In the genomic region with DNA sequence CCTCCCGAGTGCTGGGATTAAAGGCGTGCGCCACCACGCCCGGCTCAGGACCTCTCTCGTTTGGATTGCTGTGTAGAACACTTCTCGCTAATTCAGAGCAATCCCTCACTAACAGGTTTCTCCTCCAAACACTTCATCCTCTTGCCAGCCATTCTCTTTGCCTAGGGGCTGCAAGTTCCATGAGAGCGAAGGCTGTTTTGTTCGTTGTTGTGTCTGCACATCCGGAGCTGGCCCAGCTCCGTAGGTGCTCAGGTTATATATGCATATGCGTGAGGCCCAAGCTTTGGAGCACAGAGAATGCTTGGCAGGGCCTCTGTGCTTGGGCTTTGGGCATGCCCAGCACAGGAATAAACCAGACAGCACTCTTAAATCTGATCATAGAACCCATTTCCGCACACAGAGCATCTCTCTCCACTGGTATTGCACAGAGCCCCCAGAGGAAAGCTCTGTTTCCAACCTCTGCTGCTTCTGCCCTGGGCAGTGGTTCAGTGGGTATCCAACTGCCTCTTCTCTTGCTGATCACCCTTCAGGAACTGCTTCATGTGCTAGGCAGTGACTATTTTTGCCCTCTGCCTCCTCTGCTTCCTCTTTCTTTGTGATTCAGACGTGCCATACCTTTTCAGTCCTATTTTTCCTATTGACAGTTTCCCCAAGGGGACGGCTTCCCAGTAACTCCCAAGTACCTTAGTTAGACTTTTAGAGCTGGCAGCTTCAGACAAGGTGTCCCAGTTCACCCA, we compare ENCODE assay signal across 32 mouse cellular contexts. TPM values are rescaled to one million over a fixed set of nuclear protein-coding genes. Genes with fewer than 3 reads are reported as not detected.
A peak's percentile ranks its signal among the peaks of the same experiment; 100 is the strongest.
DNase-seq lines count a peak whose midpoint lies in the region; ATAC-seq and TF ChIP-seq lines count a peak whose summit lies in the region.
"Had no signal": no experiment of that assay in that cellular context is flagged by ENCODE, and none has a peak within 500 bp of the region (broad histone marks: within the 10 kb centered on the region; RNA-seq: fewer than 3 reads in every experiment).

No protein-coding gene starts in this region.

- in situ Hi-C loops in CH12.LX (cut with MboI; ENCODE audit: low pct_ligation_motif_present, low pct_unique_long_range_greater_than_20kb, low sequenced_read_pairs): no loop called here

- dilution Hi-C loops in CH12.LX (cut with MboI; ENCODE audit: extremely low pct_ligation_motif_present, extremely low pct_unique_long_range_greater_than_20kb, low sequenced_read_pairs): no loop called here

- ATAC-seq in megakaryocyte progenitor cell, adult 5-6 weeks (replicated peaks; ENCODE audit: poor library complexity): peak; percentile 50; the same call in 1 of the 2 replicates
- ATAC-seq in erythroblast, adult 5-6 weeks (replicated peaks; ENCODE audit: low FRiP score, poor library complexity, severe bottlenecking): no peak
- no peak for ATAC-seq in stomach, postnatal 0 days (ENCODE audit: low FRiP score, low TSS enrichment)
- ATAC-seq: forebrain, embryonic 15.5 days; hindbrain, postnatal 0 days; inflammation-experienced regulatory T-cells, adult 6 months; intestine, embryonic 16.5 days had no signal

- no peaks in the 10 kb centered on the region for H3K36me3 ChIP-seq in CH12.LX (replicated peaks in 1 of 2; ENCODE audit: control insufficient read depth in 1 of 2, insufficient read depth in 1 of 2, low read length in 1 of 2)
- H3K36me3 ChIP-seq in stomach, postnatal 0 days (ENCODE audit: control insufficient read depth, insufficient read depth, low read length): no peaks in the 10 kb centered on the region
- H3K36me3 ChIP-seq: embryonic facial prominence, embryonic 12.5 days; embryonic facial prominence, embryonic 15.5 days; forebrain, embryonic 12.5 days; forebrain, embryonic 15.5 days; heart, embryonic 10.5 days; heart, embryonic 13.5 days had no signal

- H3K27me3 ChIP-seq in CH12.LX (replicated peaks): no peaks in the 10 kb centered on the region
- no peaks in the 10 kb centered on the region for H3K27me3 ChIP-seq in stomach, postnatal 0 days (ENCODE audit: control insufficient read depth, insufficient read depth, low read length)
- H3K27me3 ChIP-seq: embryonic facial prominence, embryonic 15.5 days; forebrain, embryonic 12.5 days; forebrain, embryonic 15.5 days had no signal

- TF ChIP-seq EP300 in CH12.LX (IDR thresholded peaks at IDR 0.05; ENCODE audit: low read length): peak; percentile 49
- no peak for TF ChIP-seq EP300 in stomach, postnatal 0 days (optimal IDR thresholded peaks at IDR 0.05)

- TF ChIP-seq CTCF in CH12.LX (conservative IDR thresholded peaks at IDR 0.05 in 1 of 2, IDR thresholded peaks at IDR 0.05 in 1 of 2; ENCODE audit: low read depth in 2 of 2, low read length in 2 of 2): no peak
- TF ChIP-seq CTCF in stomach, postnatal 0 days (IDR thresholded peaks at IDR 0.05; ENCODE audit: low read depth): no peak

- peaks cover 4 to 35% of the 10 kb centered on the region in 2 experiments; a peak in 3 of 4 replicates for H3K4me1 ChIP-seq in CH12.LX (ENCODE audit: control insufficient read depth in 1 of 2, insufficient read depth in 2 of 2)
- no peaks in the 10 kb centered on the region for H3K4me1 ChIP-seq in stomach, postnatal 0 days (replicated peaks; ENCODE audit: control insufficient read depth, insufficient read depth)
- H3K4me1 ChIP-seq: embryonic facial prominence, embryonic 12.5 days; embryonic facial prominence, embryonic 15.5 days; forebrain, embryonic 12.5 days; forebrain, embryonic 15.5 days; heart, embryonic 10.5 days had no signal

- H3K9me3 ChIP-seq in CH12.LX (replicated peaks; ENCODE audit: low read length): no peaks in the 10 kb centered on the region
- H3K9me3 ChIP-seq in stomach, postnatal 0 days (ENCODE audit: control insufficient read depth, low read length): no peaks in the 10 kb centered on the region
- H3K9me3 ChIP-seq: embryonic facial prominence, embryonic 12.5 days; embryonic facial prominence, embryonic 15.5 days; forebrain, embryonic 12.5 days; forebrain, embryonic 15.5 days; heart, embryonic 10.5 days; heart, embryonic 13.5 days had no signal

- no peak for TF ChIP-seq POLR2A in CH12.LX (IDR thresholded peaks at IDR 0.05; ENCODE audit: low read depth, low read length)

- no peak for TF ChIP-seq RAD21 in CH12.LX (IDR thresholded peaks at IDR 0.05; ENCODE audit: low read depth, low read length)

- no peak overlapping the region for H3K9ac ChIP-seq in CH12.LX (ENCODE audit: insufficient read depth, low read depth)
- H3K9ac ChIP-seq in stomach, postnatal 0 days (ENCODE audit: low read length): no peak overlapping the region
- H3K9ac ChIP-seq: embryonic facial prominence, embryonic 12.5 days; embryonic facial prominence, embryonic 15.5 days; forebrain, embryonic 12.5 days; forebrain, embryonic 15.5 days; heart, embryonic 13.5 days; hindbrain, embryonic 14.5 days had no signal

- H3K79me2 ChIP-seq in CH12.LX (replicated peaks; ENCODE audit: control insufficient read depth, extremely low read depth, insufficient read depth, poor library complexity, severe bottlenecking): no peaks in the 10 kb centered on the region

- H3K4me2 ChIP-seq in CH12.LX (ENCODE audit: insufficient read depth, low read depth, poor library complexity, severe bottlenecking): no peak overlapping the region
- no peak overlapping the region for H3K4me2 ChIP-seq in stomach, postnatal 0 days (replicated peaks; ENCODE audit: low read depth)
- H3K4me2 ChIP-seq: embryonic facial prominence, embryonic 12.5 days; embryonic facial prominence, embryonic 15.5 days; forebrain, embryonic 12.5 days; forebrain, embryonic 15.5 days; heart, embryonic 13.5 days; hindbrain, embryonic 14.5 days had no signal

- DNase-seq in CH12.LX (ENCODE audit: extremely low read depth) (peak; percentile 29), ZHBTc4 (ENCODE audit: low read depth, low spot score) (peak; percentile 55)
- no peak for DNase-seq in left cerebral cortex, postnatal 25 days (ENCODE audit: low spot score in 2 of 2)
- no peak for DNase-seq in stomach, postnatal 0 days (ENCODE audit: low spot score)
- DNase-seq: adrenal gland, adult 8-10 months; adrenal gland, postnatal 25 days; B cell, adult 2 months; cerebellum, adult 11-12 months; cerebellum, adult 8-10 months; cerebellum, postnatal 14 days; gastrocnemius, postnatal 25 days; heart, adult 2 months; heart, postnatal 14 days; heart, postnatal 4 days had no signal

- no peak overlapping the region for H3K27ac ChIP-seq in CH12.LX (ENCODE audit: insufficient read depth, low read depth)
- no peak overlapping the region for H3K27ac ChIP-seq in stomach, postnatal 0 days (replicated peaks)
- H3K27ac ChIP-seq: embryonic facial prominence, embryonic 12.5 days; embryonic facial prominence, embryonic 15.5 days; forebrain, embryonic 12.5 days; forebrain, embryonic 15.5 days; heart, adult 2 months; heart, embryonic 10.5 days; heart, embryonic 13.5 days; hindbrain, embryonic 14.5 days; hindbrain, postnatal 0 days had no signal

- 89% methylated on average over 15 of the region's 15 CpGs for WGBS in stomach, postnatal 0 days

- intact Hi-C loops in left cerebral cortex, postnatal 25 days (cut with DNase I): no loop called here

- H3K4me3 ChIP-seq in CH12.LX (replicated peaks in 1 of 3; ENCODE audit: low read depth in 2 of 3, low read length in 2 of 3, poor library complexity in 1 of 3): no peak overlapping the region
- no peak overlapping the region for H3K4me3 ChIP-seq in stomach, postnatal 0 days (ENCODE audit: low read depth, low read length)
- H3K4me3 ChIP-seq: embryonic facial prominence, embryonic 12.5 days; embryonic facial prominence, embryonic 15.5 days; erythroblast, embryonic 14.5 days; forebrain, embryonic 12.5 days; forebrain, embryonic 15.5 days; heart, adult 2 months; heart, embryonic 10.5 days; heart, embryonic 13.5 days had no signal

RNA-seq across cellular contexts. Expression of a gene that starts 12.8 kb away (rescaled TPM):
- total RNA-seq in CH12.LX (2012; rRNA removed) (not detected in 2 replicates), CH12.LX (2014; rRNA removed) (not detected in 2 replicates)
- polyA plus RNA-seq in CH12.LX (2012; ENCODE audit: insufficient read length, low read depth): not detected in 2 replicates
- total RNA-seq in megakaryocyte progenitor cell, adult 5-6 weeks (2015): 0.22 TPM in 1 of 2 replicates, not detected in the other
- total RNA-seq in megakaryocyte progenitor cell, adult 5-6 weeks (2017): 0.24 and 0.33 TPM in 2 replicates
- not detected in 2 replicates for total RNA-seq in erythroblast, adult 5-6 weeks (2015; ENCODE audit: low replicate concordance)
- not detected in 2 replicates for total RNA-seq in erythroblast, adult 5-6 weeks (2017; ENCODE audit: low replicate concordance)
- not detected for total RNA-seq in left cerebral cortex, postnatal 25 days (2021)
- polyA plus RNA-seq in stomach, postnatal 0 days (2015; fragmentation: Nextera tagmentation; extraction: Ambion mirVana): 6.8 and 7.5 TPM in 2 replicates
- total RNA-seq: hindbrain, postnatal 0 days had no signal
- polyA plus RNA-seq: embryonic facial prominence, embryonic 12.5 days; erythroblast, embryonic 14.5 days; forebrain, embryonic 12.5 days; hindbrain, embryonic 11.5 days; hindbrain, embryonic 14.5 days had no signal

RNA-seq across cellular contexts. Expression of a gene that starts 15.4 kb away (rescaled TPM):
- 0.13 TPM in 1 of 2 replicates, not detected in the other for total RNA-seq in CH12.LX (2012; rRNA removed)
- total RNA-seq in CH12.LX (2014; rRNA removed): not detected in 2 replicates
- polyA plus RNA-seq in CH12.LX (2012; ENCODE audit: insufficient read length, low read depth): not detected in 2 replicates
- total RNA-seq in megakaryocyte progenitor cell, adult 5-6 weeks (2015): not detected in 2 replicates
- total RNA-seq in megakaryocyte progenitor cell, adult 5-6 weeks (2017): not detected in 2 replicates
- not detected in 2 replicates for total RNA-seq in erythroblast, adult 5-6 weeks (2015; ENCODE audit: low replicate concordance)
- total RNA-seq in erythroblast, adult 5-6 weeks (2017; ENCODE audit: low replicate concordance): not detected in 2 replicates
- 10 to 100 TPM; 21.8 to 27.6 TPM for total RNA-seq in left cerebral cortex, postnatal 25 days (2021)
- polyA plus RNA-seq in stomach, postnatal 0 days (2015; fragmentation: Nextera tagmentation; extraction: Ambion mirVana): 21.3 and 31.7 TPM in 2 replicates
- polyA plus RNA-seq: inflammation-experienced regulatory T-cells, adult 6 months had no signal

RNA-seq across cellular contexts. Expression of a gene that starts 22.9 kb away (rescaled TPM):
- total RNA-seq in CH12.LX (2012; rRNA removed) (not detected in 2 replicates), CH12.LX (2014; rRNA removed) (not detected in 2 replicates)
- not detected in 2 replicates for polyA plus RNA-seq in CH12.LX (2012; ENCODE audit: insufficient read length, low read depth)
- total RNA-seq in megakaryocyte progenitor cell, adult 5-6 weeks (2015): not detected in 2 replicates
- total RNA-seq in megakaryocyte progenitor cell, adult 5-6 weeks (2017): not detected in 2 replicates
- total RNA-seq in erythroblast, adult 5-6 weeks (2015; ENCODE audit: low replicate concordance): not detected in 2 replicates
- total RNA-seq in erythroblast, adult 5-6 weeks (2017; ENCODE audit: low replicate concordance): not detected in 2 replicates
- total RNA-seq in left cerebral cortex, postnatal 25 days (2021): under 1 TPM; 0.34 to 0.69 TPM
- polyA plus RNA-seq in stomach, postnatal 0 days (2015; fragmentation: Nextera tagmentation; extraction: Ambion mirVana): 0.02 and 0.11 TPM in 2 replicates
- total RNA-seq: adrenal gland, adult 8-10 months; adrenal gland, postnatal 25 days; ES-E14; gastrocnemius, adult 8-10 months; gastrocnemius, postnatal 25 days; heart, adult 2 months; heart, postnatal 14 days; heart, postnatal 4 days; hindbrain, postnatal 0 days had no signal
- polyA plus RNA-seq: embryonic facial prominence, embryonic 12.5 days; embryonic facial prominence, embryonic 15.5 days; erythroblast, embryonic 14.5 days; forebrain, embryonic 12.5 days; gonadal fat pad, adult 2 months; heart, adult 2 months; heart, embryonic 13.5 days; heart, embryonic 16.5 days; hindbrain, embryonic 11.5 days; inflammation-experienced regulatory T-cells, adult 6 months had no signal

RNA-seq across cellular contexts. Expression of a gene that starts 54.9 kb away (rescaled TPM):
- total RNA-seq in CH12.LX (2012; rRNA removed) (29.6 and 33.0 TPM in 2 replicates), CH12.LX (2014; rRNA removed) (76.2 and 90.8 TPM in 2 replicates)
- polyA plus RNA-seq in CH12.LX (2012; ENCODE audit: insufficient read length, low read depth): 64.2 and 70.4 TPM in 2 replicates
- 46.9 and 58.5 TPM in 2 replicates for total RNA-seq in megakaryocyte progenitor cell, adult 5-6 weeks (2015)
- 52.4 and 56.9 TPM in 2 replicates for total RNA-seq in megakaryocyte progenitor cell, adult 5-6 weeks (2017)
- total RNA-seq in erythroblast, adult 5-6 weeks (2015; ENCODE audit: low replicate concordance): 13.6 and 16.5 TPM in 2 replicates
- total RNA-seq in erythroblast, adult 5-6 weeks (2017; ENCODE audit: low replicate concordance): 6.8 and 17.1 TPM in 2 replicates
- total RNA-seq in left cerebral cortex, postnatal 25 days (2021): under 1 TPM; 0.18 to 0.32 TPM
- 7.0 and 8.7 TPM in 2 replicates for polyA plus RNA-seq in stomach, postnatal 0 days (2015; fragmentation: Nextera tagmentation; extraction: Ambion mirVana)
- total RNA-seq: gastrocnemius, adult 8-10 months had no signal
- polyA plus RNA-seq: erythroblast, embryonic 14.5 days had no signal

Comparison
In these comparisons a context has a peak if more than half of its experiments do, and no peak if none do; other contexts are left out.
1. DNase-seq: peak in CH12.LX (single experiment) and ZHBTc4 (single experiment); none in left cerebral cortex, postnatal 25 days (0 of 2) and stomach, postnatal 0 days (single experiment).
2. RNA of a gene that starts 15.4 kb away (total RNA-seq): 21.8 to 27.6 TPM in left cerebral cortex, postnatal 25 days; 0.13 TPM in CH12.LX, not detected in megakaryocyte progenitor cell, adult 5-6 weeks and not detected in erythroblast, adult 5-6 weeks; every median in the first group is over 10 times any median in the second.